In the genomic region with DNA sequence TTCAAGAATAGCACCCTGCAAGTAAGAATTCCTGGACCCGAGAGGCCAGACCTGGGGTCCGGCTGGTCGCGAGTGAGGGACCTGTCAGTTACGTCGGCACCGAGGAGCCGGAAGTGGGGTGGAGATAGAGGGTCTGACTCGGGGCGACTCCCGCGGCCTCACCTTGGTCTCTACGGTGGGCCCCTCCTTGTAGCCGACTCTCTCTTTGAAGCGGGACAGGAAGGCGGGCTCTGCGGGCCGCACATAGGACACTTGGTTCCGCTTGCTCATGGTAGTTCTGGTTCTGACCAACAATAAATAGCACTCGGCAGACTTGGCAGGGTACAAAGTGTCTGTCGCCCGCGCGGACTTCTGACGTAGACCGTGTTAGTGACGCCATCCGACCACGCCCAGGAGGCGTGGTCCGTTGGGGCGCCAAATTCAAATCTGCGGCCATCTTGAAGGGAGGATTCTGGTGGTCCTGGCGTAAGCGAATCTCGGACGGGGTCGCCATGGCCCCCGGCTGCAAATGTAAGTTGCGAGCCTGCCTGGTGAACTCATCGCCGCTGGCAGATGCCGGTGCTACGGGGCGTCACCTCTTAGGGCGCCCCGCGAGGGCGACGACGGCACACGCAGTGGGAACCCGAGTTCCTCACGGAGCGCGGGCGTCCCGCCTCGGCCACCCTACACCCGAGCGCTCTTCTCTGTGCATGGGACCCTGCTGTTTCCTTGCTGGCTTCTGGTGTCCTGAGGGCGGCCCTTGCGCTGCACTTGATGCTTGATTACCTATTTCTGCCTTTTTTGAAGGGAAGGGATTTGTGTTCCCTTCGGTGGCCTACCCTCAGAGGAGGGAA, we compare ENCODE assay signal across 8 mouse cellular contexts. TPM values are rescaled to one million over a fixed set of nuclear protein-coding genes. Genes with fewer than 3 reads are reported as not detected.
DNase-seq lines count a peak whose midpoint lies in the region; ATAC-seq lines count a peak whose summit lies in the region.

A gene (minus strand): TSS at position 358 of the 833 bp plus-strand sequence.
A gene (plus strand): TSS at position 404 of the 833 bp plus-strand sequence.

- peak; percentile 93 for ATAC-seq in inflammation-experienced regulatory T-cells, adult 6 months

- peak; percentile 91 to 98 for DNase-seq in adrenal gland, adult (ENCODE audit: inconsistent age in 2 of 2, low spot score in 1 of 2)
- peak; percentile 97 for DNase-seq in embryo, embryonic 10.5 days (ENCODE audit: low spot score)
- peak; percentile 89 for DNase-seq in gastrocnemius, postnatal 14 days
- peak; percentile 95 to 96 for DNase-seq in left cerebral cortex, postnatal 14 days (ENCODE audit: low spot score in 2 of 2)
- peak; percentile 98 for DNase-seq in mesoderm, embryonic 11.5 days (ENCODE audit: low read depth, low spot score)
- peak; percentile 88 to 91 for DNase-seq in right cerebral cortex, postnatal 36 days (ENCODE audit: low spot score in 2 of 2)
- peak; percentile 94 for DNase-seq in yolk sac, embryonic 10.5 days (ENCODE audit: low spot score)

- intact Hi-C loops in gastrocnemius, postnatal 14 days (cut with DNase I; ENCODE audit: low total_unique reads): no loop called here
- intact Hi-C loops in left cerebral cortex, postnatal 14 days (cut with DNase I): no loop called here

RNA-seq across cellular contexts. Expression of the first gene that starts in this region (rescaled TPM):
- 10 to 100 TPM; 11.1 to 12.1 TPM for total RNA-seq in gastrocnemius, postnatal 14 days (2021)
- polyA plus RNA-seq in inflammation-experienced regulatory T-cells, adult 6 months (2017; shearing (Covaris generic)): 10 to 100 TPM; 22.3 to 35.5 (median 29.5) TPM
- 10 to 100 TPM; 22.4 TPM for total RNA-seq in left cerebral cortex, postnatal 14 days (2021)

RNA-seq across cellular contexts. Expression of the second gene that starts in this region (rescaled TPM):
- 1 to 10 TPM; 2.1 to 2.5 TPM for total RNA-seq in gastrocnemius, postnatal 14 days (2021)
- polyA plus RNA-seq in inflammation-experienced regulatory T-cells, adult 6 months (2017; shearing (Covaris generic)): 10 to 100 TPM in 1 of 3 experiments, 1 to 10 TPM in 2; 5.3 to 43.6 (median 6.4) TPM
- 1 to 10 TPM; 2.4 to 2.6 TPM for total RNA-seq in left cerebral cortex, postnatal 14 days (2021)

Comparison
In these comparisons a context has a peak if more than half of its experiments do, and no peak if none do; other contexts are left out.
1. Peak in every context shown above with its lines: DNase-seq and ATAC-seq.